Mouse (Mus musculus): Measurements from ENCODE around the gene Guk1.

Guk1 gene

GRCm38 (mm10) chr11:59163255-59164236, 28.5 kb downstream of the Guk1 start, which contains the start of gene Iba57:
Iba57 (minus strand) TSS chr11:59163739.
- peak; percentile 99 for DNase-seq (ENCODE audit: low read depth, low spot score)

GRCm38 (mm10) chr11:59162443-59163254, 29.4 kb downstream of the Guk1 start:
- DNase-seq (ENCODE audit: low read depth, low spot score) = no peak

- DNase-seq (ENCODE audit: low read depth, low spot score) = no peak
Measured at GRCm38 (mm10) chr11:59161398-59161797, 30.6 kb downstream of the Guk1 start.

GRCm38 (mm10) chr11:59159558-59159957, 32.5 kb downstream of the Guk1 start:
- no peak for DNase-seq (ENCODE audit: low read depth, low spot score)

GRCm38 (mm10) chr11:59159099-59159498, 32.9 kb downstream of the Guk1 start:
- no peak for DNase-seq (ENCODE audit: low read depth, low spot score)

- no peak for DNase-seq (ENCODE audit: low read depth, low spot score)
Measured at GRCm38 (mm10) chr11:59155900-59156299, 36.1 kb downstream of the Guk1 start.

GRCm38 (mm10) chr11:59154220-59154619, 37.8 kb downstream of the Guk1 start:
- DNase-seq (ENCODE audit: low read depth, low spot score) = no peak

- DNase-seq (ENCODE audit: low read depth, low spot score) = no peak
Measured at GRCm38 (mm10) chr11:59151729-59152128, 40.3 kb downstream of the Guk1 start.

GRCm38 (mm10) chr11:59149302-59149701, 42.7 kb downstream of the Guk1 start:
- no peak for DNase-seq (ENCODE audit: low read depth, low spot score)

- no peak for DNase-seq (ENCODE audit: low read depth, low spot score)
Measured at GRCm38 (mm10) chr11:59142962-59143361, 49.0 kb downstream of the Guk1 start.

- DNase-seq (ENCODE audit: low read depth, low spot score) = no peak
Measured at GRCm38 (mm10) chr11:59141772-59142370, 50.1 kb downstream of the Guk1 start.

GRCm38 (mm10) chr11:59138537-59139486, 53.2 kb downstream of the Guk1 start:
- no peak for DNase-seq (ENCODE audit: low read depth, low spot score)

GRCm38 (mm10) chr11:59136994-59137706, 54.9 kb downstream of the Guk1 start:
- no peak for DNase-seq (ENCODE audit: low read depth, low spot score)

- no peak for DNase-seq (ENCODE audit: low read depth, low spot score)
Measured at GRCm38 (mm10) chr11:59135904-59136452, 56.0 kb downstream of the Guk1 start, which contains the start of gene Obscn. Obscn (minus strand) TSS chr11:59136402.

GRCm38 (mm10) chr11:59135051-59135820, 56.8 kb downstream of the Guk1 start:
- no peak for DNase-seq (ENCODE audit: low read depth, low spot score)

GRCm38 (mm10) chr11:59134373-59134997, 57.5 kb downstream of the Guk1 start:
- peak; percentile 12 for DNase-seq (ENCODE audit: low read depth, low spot score)

Measured in mesoderm, embryonic 11.5 days (tissue).